Mouse (Mus musculus): ENCODE data around the gene Ptrh1. TPM values are rescaled to one million over a fixed set of nuclear protein-coding genes. Genes with fewer than 3 reads are reported as not detected.
A peak's percentile ranks its signal among the peaks of the same experiment; 100 is the strongest.

Gene Ptrh1
- polyA plus RNA-seq, 1 experiment, result 8.0 TPM

DNA sequence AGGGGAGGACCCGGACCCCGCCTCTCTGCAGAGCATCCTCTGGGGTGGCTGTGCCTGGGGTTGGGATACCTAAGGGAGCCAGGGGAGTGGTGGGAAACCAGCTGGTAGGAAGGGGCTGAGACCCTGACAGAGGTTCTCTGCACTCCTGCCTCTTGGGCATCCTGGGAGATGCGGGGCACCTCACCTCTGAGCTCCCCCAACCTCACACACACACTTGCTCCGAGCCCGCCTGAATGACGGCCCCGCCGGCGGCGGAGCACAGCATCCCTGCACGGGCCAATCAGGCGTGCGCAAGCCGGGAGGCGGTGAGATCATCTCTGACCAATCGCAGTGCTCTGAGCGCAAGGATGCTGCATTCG, 33.4 kb upstream of the Ptrh1 start:
- no peak overlapping the region for H3K4me3 ChIP-seq (ENCODE audit: insufficient read depth, low read depth, low read length)
- TF ChIP-seq POLR2A (IDR thresholded peaks at IDR 0.05; ENCODE audit: low read depth, low read length), result no peak
- TF ChIP-seq CTCF (conservative IDR thresholded peaks at IDR 0.05; ENCODE audit: insufficient read depth, insufficient read length, low read depth, low read length), result no peak
- no peak overlapping the region for H3K27ac ChIP-seq (ENCODE audit: insufficient read depth, low read depth, low read length)
- WGBS, result 36% methylated on average over 18 of the region's 18 CpGs
- no peaks in the 10 kb centered on the region for H3K27me3 ChIP-seq (replicated peaks; ENCODE audit: control insufficient read depth, insufficient read depth, low read length)
- no peaks in the 10 kb centered on the region for H3K4me1 ChIP-seq (ENCODE audit: control insufficient read depth, insufficient read depth, low read length)
- no peaks in the 10 kb centered on the region for H3K36me3 ChIP-seq (ENCODE audit: control insufficient read depth, insufficient read depth, low read length)
- no peak for DNase-seq

DNA sequence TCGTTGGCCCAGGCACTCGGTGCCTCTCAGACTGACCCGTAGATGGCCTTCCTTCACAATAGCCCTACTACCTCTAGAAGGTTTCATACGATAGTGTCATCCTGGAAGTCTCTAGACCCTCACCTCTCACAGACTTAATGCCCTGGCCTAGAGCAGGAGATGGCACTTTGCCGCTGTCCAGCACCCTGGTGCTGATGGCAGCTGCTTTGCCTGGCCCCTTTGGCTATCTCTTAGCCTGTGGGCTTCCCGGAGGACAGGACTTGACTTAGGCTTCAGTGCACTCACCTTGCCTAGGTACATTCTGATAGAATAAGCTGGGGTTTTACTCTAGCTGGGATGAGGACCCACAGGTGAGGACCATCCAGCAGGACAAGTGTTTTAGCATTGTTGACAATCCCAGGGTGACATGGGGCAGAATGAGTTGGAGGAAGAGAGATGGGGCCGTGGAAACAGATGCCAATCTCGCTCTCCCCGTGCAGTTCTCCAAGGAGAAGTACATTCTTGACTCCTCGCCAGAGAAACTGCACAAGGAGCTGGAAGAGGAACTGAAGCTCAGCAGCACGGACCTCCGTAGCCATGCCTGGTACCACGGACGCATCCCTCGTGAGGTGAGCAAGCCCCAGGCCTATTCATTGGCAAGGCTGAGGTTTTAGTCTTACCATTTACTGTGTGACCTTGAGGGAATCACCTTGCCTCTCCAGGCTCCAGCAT, 31.2 kb upstream of the Ptrh1 start:
- Histone ChIP-seq H3K4me3 (ENCODE audit: insufficient read depth, low read depth, low read length) (no peak overlapping the region), H3K4me1 (ENCODE audit: control insufficient read depth, insufficient read depth, low read length) (no peaks in the 10 kb centered on the region), H3K27me3 (replicated peaks; ENCODE audit: control insufficient read depth, insufficient read depth, low read length) (no peaks in the 10 kb centered on the region), H3K36me3 (ENCODE audit: control insufficient read depth, insufficient read depth, low read length) (no peaks in the 10 kb centered on the region), H3K27ac (ENCODE audit: insufficient read depth, low read depth, low read length) (no peak overlapping the region)
- DNase-seq, result no peak
- TF ChIP-seq POLR2A (IDR thresholded peaks at IDR 0.05; ENCODE audit: low read depth, low read length) (no peak), CTCF (conservative IDR thresholded peaks at IDR 0.05; ENCODE audit: insufficient read depth, insufficient read length, low read depth, low read length) (no peak)
- WGBS, result 60% methylated on average over 15 of the region's 15 CpGs

GRCm38 (mm10) chr2:32749082-32749481, 26.5 kb upstream of the Ptrh1 start:
- TF ChIP-seq CTCF (conservative IDR thresholded peaks at IDR 0.05; ENCODE audit: insufficient read depth, insufficient read length, low read depth, low read length) (no peak), POLR2A (IDR thresholded peaks at IDR 0.05; ENCODE audit: low read depth, low read length) (no peak)
- Histone ChIP-seq H3K27me3 (replicated peaks; ENCODE audit: control insufficient read depth, insufficient read depth, low read length) (no peaks in the 10 kb centered on the region), H3K27ac (ENCODE audit: insufficient read depth, low read depth, low read length) (no peak overlapping the region), H3K4me3 (ENCODE audit: insufficient read depth, low read depth, low read length) (no peak overlapping the region), H3K36me3 (ENCODE audit: control insufficient read depth, insufficient read depth, low read length) (0 out of 2 replicates have a peak, but pooled peaks cover 1% of the 10 kb centered on the region), H3K4me1 (ENCODE audit: control insufficient read depth, insufficient read depth, low read length) (no peaks in the 10 kb centered on the region)
- WGBS, result 70% methylated on average over 16 of the region's 16 CpGs
- DNase-seq, result no peak

GRCm38 (mm10) chr2:32750199-32750598, 25.4 kb upstream of the Ptrh1 start:
- Histone ChIP-seq H3K27ac (ENCODE audit: insufficient read depth, low read depth, low read length) (no peak overlapping the region), H3K36me3 (ENCODE audit: control insufficient read depth, insufficient read depth, low read length) (peaks cover 1% of the 10 kb centered on the region; the same call in 1 of the 2 replicates), H3K27me3 (replicated peaks; ENCODE audit: control insufficient read depth, insufficient read depth, low read length) (no peaks in the 10 kb centered on the region), H3K4me3 (ENCODE audit: insufficient read depth, low read depth, low read length) (no peak overlapping the region), H3K4me1 (ENCODE audit: control insufficient read depth, insufficient read depth, low read length) (no peaks in the 10 kb centered on the region)
- DNase-seq, result no peak
- TF ChIP-seq POLR2A (IDR thresholded peaks at IDR 0.05; ENCODE audit: low read depth, low read length) (no peak), CTCF (conservative IDR thresholded peaks at IDR 0.05; ENCODE audit: insufficient read depth, insufficient read length, low read depth, low read length) (no peak)
- 74% methylated on average over 7 of the region's 7 CpGs for WGBS

GRCm38 (mm10) chr2:32750887-32751664, 24.5 kb upstream of the Ptrh1 start:
- 26% methylated on average over 31 of the region's 31 CpGs for WGBS

DNA sequence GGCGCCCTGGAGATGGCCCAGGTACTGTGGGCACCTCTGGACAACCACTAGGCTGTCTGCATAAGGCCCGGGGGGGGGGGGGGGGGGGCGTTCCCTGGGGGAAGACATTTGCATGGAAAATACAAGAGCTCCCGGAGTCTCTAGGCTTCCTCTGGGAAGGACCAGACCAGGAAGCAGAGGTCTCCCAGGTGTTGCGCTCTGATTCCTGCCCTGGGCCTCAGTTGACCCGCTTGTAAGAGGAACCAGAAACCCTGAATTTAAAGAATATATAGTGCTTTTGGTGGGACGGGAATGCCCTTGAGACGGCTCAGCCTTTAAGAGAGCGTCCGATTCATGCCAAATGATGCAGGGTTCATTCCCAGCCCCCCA, 23.9 kb upstream of the Ptrh1 start:
- WGBS, result 24% methylated on average over 10 of the region's 10 CpGs
- TF ChIP-seq POLR2A (IDR thresholded peaks at IDR 0.05; ENCODE audit: low read depth, low read length), result no peak
- no peak for TF ChIP-seq CTCF (conservative IDR thresholded peaks at IDR 0.05; ENCODE audit: insufficient read depth, insufficient read length, low read depth, low read length)
- Histone ChIP-seq H3K27me3 (replicated peaks; ENCODE audit: control insufficient read depth, insufficient read depth, low read length) (no peaks in the 10 kb centered on the region), H3K27ac (ENCODE audit: insufficient read depth, low read depth, low read length) (peak overlapping the region; percentile 13; the same call in 1 of the 2 replicates), H3K4me1 (ENCODE audit: control insufficient read depth, insufficient read depth, low read length) (no peaks in the 10 kb centered on the region; the same call in 1 of the 2 replicates), H3K4me3 (ENCODE audit: insufficient read depth, low read depth, low read length) (peak overlapping the region; percentile 43), H3K36me3 (ENCODE audit: control insufficient read depth, insufficient read depth, low read length) (peaks cover 1% of the 10 kb centered on the region; the same call in 1 of the 2 replicates)
- DNase-seq, result no peak

More at GRCm38 (mm10) chr2:32750887-32751664, 24.5 kb upstream of the Ptrh1 start:
- peaks cover 1% of the 10 kb centered on the region; the same call in 1 of the 2 replicates for H3K36me3 ChIP-seq (ENCODE audit: control insufficient read depth, insufficient read depth, low read length)
- TF ChIP-seq POLR2A (IDR thresholded peaks at IDR 0.05; ENCODE audit: low read depth, low read length) (no peak), CTCF (conservative IDR thresholded peaks at IDR 0.05; ENCODE audit: insufficient read depth, insufficient read length, low read depth, low read length) (no peak)
- H3K27me3 ChIP-seq (replicated peaks; ENCODE audit: control insufficient read depth, insufficient read depth, low read length), result no peaks in the 10 kb centered on the region
- H3K4me3 ChIP-seq (ENCODE audit: insufficient read depth, low read depth, low read length), result peak overlapping the region; percentile 43
- H3K27ac ChIP-seq (ENCODE audit: insufficient read depth, low read depth, low read length), result peak overlapping the region; percentile 37; the same call in 1 of the 2 replicates
- peak; percentile 93 for DNase-seq
- H3K4me1 ChIP-seq (ENCODE audit: control insufficient read depth, insufficient read depth, low read length), result no peaks in the 10 kb centered on the region

DNA sequence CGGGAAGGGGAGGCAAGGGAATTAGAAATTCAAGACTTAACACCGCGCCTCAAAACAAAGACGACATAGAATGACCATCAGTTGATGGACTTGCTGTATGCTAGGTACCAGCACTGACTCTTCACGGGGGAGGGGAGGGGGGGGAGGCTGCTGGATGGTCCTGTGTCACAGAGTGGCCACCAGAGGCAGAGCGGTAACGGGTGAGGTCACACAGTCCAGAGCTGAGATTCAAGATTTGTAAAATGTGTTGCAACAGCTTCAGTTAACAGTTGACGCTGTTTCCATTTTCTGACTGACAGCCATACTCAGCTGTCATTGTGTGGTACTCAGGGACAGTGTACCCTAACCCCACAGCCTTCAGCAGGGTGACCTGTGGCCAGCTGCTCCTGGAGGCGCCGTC, 23.4 kb upstream of the Ptrh1 start:
- H3K27ac ChIP-seq (ENCODE audit: insufficient read depth, low read depth, low read length), result no peak overlapping the region
- 65% methylated on average over 10 of the region's 10 CpGs for WGBS
- no peak for DNase-seq
- H3K4me1 ChIP-seq (ENCODE audit: control insufficient read depth, insufficient read depth, low read length), result no peaks in the 10 kb centered on the region; the same call in 1 of the 2 replicates
- H3K36me3 ChIP-seq (ENCODE audit: control insufficient read depth, insufficient read depth, low read length), result peaks cover 1% of the 10 kb centered on the region; the same call in 1 of the 2 replicates
- no peak for TF ChIP-seq POLR2A (IDR thresholded peaks at IDR 0.05; ENCODE audit: low read depth, low read length)
- TF ChIP-seq CTCF (conservative IDR thresholded peaks at IDR 0.05; ENCODE audit: insufficient read depth, insufficient read length, low read depth, low read length), result peak; percentile 44
- no peak overlapping the region for H3K4me3 ChIP-seq (ENCODE audit: insufficient read depth, low read depth, low read length)
- no peaks in the 10 kb centered on the region for H3K27me3 ChIP-seq (replicated peaks; ENCODE audit: control insufficient read depth, insufficient read depth, low read length)
